Mouse (Mus musculus) testis, adult 2 months (tissue): ENCODE data around the gene Top3a. TPM values are rescaled to one million over a fixed set of nuclear protein-coding genes. Genes with fewer than 3 reads are reported as not detected.

Experiments used
- H3K27ac ChIP-seq: fragments of 200-500 bp; 2 replicates; pipeline ENCODE4 v1.5.1; 2012; ENCODE audit warnings: low read depth, low read length; ENCODE audit not compliant: control insufficient read depth, insufficient read depth
- H3K27me3 ChIP-seq: fragments of 200-500 bp; 2 replicates; pipeline ENCODE4 v1.6.1; 2012; ENCODE audit warnings: mild to moderate bottlenecking, low read length, moderate library complexity; ENCODE audit not compliant: control insufficient read depth, insufficient read depth
- H3K36me3 ChIP-seq: fragments of 200-500 bp; 2 replicates; pipeline ENCODE4 v1.6.1; 2012; ENCODE audit warnings: mild to moderate bottlenecking, low read length; ENCODE audit not compliant: control insufficient read depth, insufficient read depth
- H3K4me1 ChIP-seq: fragments of 200-500 bp; 2 replicates; pipeline ENCODE4 v1.6.1; 2012; ENCODE audit warnings: low read length; ENCODE audit not compliant: control insufficient read depth, insufficient read depth
- H3K4me3 ChIP-seq: fragments of 200-500 bp; 2 replicates; pipeline ENCODE4 v1.5.1; 2012; ENCODE audit warnings: low read depth, mild to moderate bottlenecking, low read length, moderate library complexity, mixed read lengths; ENCODE audit not compliant: control insufficient read depth
- CTCF ChIP-seq: fragments of 200-500 bp; IDR thresholded peaks from 2 replicates; pipeline ENCODE4 v1.5.1; 2012; ENCODE audit warnings: low read depth, mild to moderate bottlenecking, inconsistent platforms, low read length, moderate library complexity; ENCODE audit not compliant: control insufficient read depth, insufficient read depth, insufficient replicate concordance
- POLR2A ChIP-seq: fragments of 200-500 bp; IDR thresholded peaks from 2 replicates; pipeline ENCODE4 v1.6.1; 2012; ENCODE audit warnings: low read depth, mild to moderate bottlenecking, inconsistent platforms, low read length, moderate library complexity; ENCODE audit not compliant: control insufficient read depth
- polyA plus RNA-seq: library from polyadenylated mRNA; depleted of rRNA; stranded (reverse); fragments of >200 nt; gene quantifications from 2 replicates; pipeline ENCODE4 v1.2.3, GENCODE M21; 2012

Gene Top3a
- polyA plus RNA-seq, 1 experiment, result 14.4 TPM

- Histone ChIP-seq H3K27me3 (no peaks in the 10 kb centered on the region), H3K4me3 (no peak overlapping the region), H3K27ac (no peak overlapping the region), H3K4me1 (no peaks in the 10 kb centered on the region), H3K36me3 (no peaks in the 10 kb centered on the region; the same call in 1 of the 2 replicates)
- TF ChIP-seq CTCF, result no peak
- no peak for TF ChIP-seq POLR2A
Observed at GRCm38 (mm10) chr11:60712040-60712439, 65.1 kb downstream of the Top3a start.

GRCm38 (mm10) chr11:60711218-60711617 is 65.9 kb downstream of the Top3a start:
- Histone ChIP-seq H3K4me1 (no peaks in the 10 kb centered on the region), H3K36me3 (no peaks in the 10 kb centered on the region; the same call in 1 of the 2 replicates), H3K4me3 (no peak overlapping the region), H3K27ac (no peak overlapping the region), H3K27me3 (no peaks in the 10 kb centered on the region)
- TF ChIP-seq POLR2A (no peak), CTCF (no peak)

- TF ChIP-seq POLR2A, result no peak
- no peak for TF ChIP-seq CTCF
- Histone ChIP-seq H3K4me1 (no peaks in the 10 kb centered on the region), H3K27ac (no peak overlapping the region), H3K4me3 (no peak overlapping the region), H3K36me3 (no peaks in the 10 kb centered on the region; the same call in 1 of the 2 replicates), H3K27me3 (no peaks in the 10 kb centered on the region)
Observed at GRCm38 (mm10) chr11:60709481-60710465, 67.4 kb downstream of the Top3a start.

GRCm38 (mm10) chr11:60708631-60709030 is 68.5 kb downstream of the Top3a start:
- Histone ChIP-seq H3K4me1 (no peaks in the 10 kb centered on the region), H3K36me3 (no peaks in the 10 kb centered on the region; the same call in 1 of the 2 replicates), H3K27ac (no peak overlapping the region), H3K4me3 (no peak overlapping the region), H3K27me3 (no peaks in the 10 kb centered on the region)
- no peak for TF ChIP-seq POLR2A
- no peak for TF ChIP-seq CTCF

- Histone ChIP-seq H3K36me3 (no peaks in the 10 kb centered on the region; the same call in 1 of the 2 replicates), H3K27ac (no peak overlapping the region), H3K27me3 (no peaks in the 10 kb centered on the region), H3K4me1 (peaks cover 2% of the 10 kb centered on the region; the same call in 1 of the 2 replicates), H3K4me3 (no peak overlapping the region)
- TF ChIP-seq POLR2A (no peak), CTCF (no peak)
Observed at GRCm38 (mm10) chr11:60707672-60708071, 69.5 kb downstream of the Top3a start.

- no peaks in the 10 kb centered on the region for H3K27me3 ChIP-seq
- H3K4me1 ChIP-seq, result peaks cover 10% of the 10 kb centered on the region
- TF ChIP-seq POLR2A (no peak), CTCF (no peak)
- no peak overlapping the region for H3K27ac ChIP-seq
- no peak overlapping the region for H3K4me3 ChIP-seq
- H3K36me3 ChIP-seq, result no peaks in the 10 kb centered on the region; the same call in 1 of the 2 replicates
Observed at GRCm38 (mm10) chr11:60706696-60707480, 70.3 kb downstream of the Top3a start.

GRCm38 (mm10) chr11:60706076-60706475 is 71.1 kb downstream of the Top3a start:
- Histone ChIP-seq H3K27ac (no peak overlapping the region), H3K36me3 (no peaks in the 10 kb centered on the region; the same call in 1 of the 2 replicates), H3K4me1 (peaks cover 11% of the 10 kb centered on the region), H3K27me3 (no peaks in the 10 kb centered on the region), H3K4me3 (no peak overlapping the region)
- TF ChIP-seq POLR2A (no peak), CTCF (no peak)
